Comparison of ENCODE assay signal across 15 mouse cellular contexts in genomic region chr3:27055471-27055870, GRCm38 (mm10).
"Had no signal": no experiment of that assay in that cellular context is flagged by ENCODE, and none has a peak within 500 bp of the region (broad histone marks: within the 10 kb centered on the region; RNA-seq: fewer than 3 reads in every experiment).

No protein-coding gene starts in this region.

- H3K27me3 ChIP-seq: neural tube, embryonic 13.5 days; neural tube, embryonic 15.5 days; stomach, embryonic 15.5 days had no signal

- H3K4me1 ChIP-seq: neural tube, embryonic 15.5 days; stomach, embryonic 15.5 days had no signal

- H3K27ac ChIP-seq: neural tube, embryonic 13.5 days; neural tube, embryonic 15.5 days; stomach, embryonic 15.5 days; stomach, postnatal 0 days had no signal

- H3K9me3 ChIP-seq: neural tube, embryonic 13.5 days; neural tube, embryonic 15.5 days; stomach, embryonic 15.5 days had no signal

- H3K36me3 ChIP-seq: neural tube, embryonic 13.5 days; neural tube, embryonic 15.5 days; stomach, embryonic 15.5 days had no signal

- H3K4me3 ChIP-seq: neural tube, embryonic 13.5 days; neural tube, embryonic 15.5 days; stomach, embryonic 15.5 days had no signal

- DNase-seq: retina, postnatal 1 day; right cerebral cortex, postnatal 14 days; right cerebral cortex, postnatal 25 days; right cerebral cortex, postnatal 4 days; spleen, adult 18-20 months; thymus, adult 18-20 months; thymus, adult 2 months; thymus, postnatal 14 days; thymus, postnatal 25 days; thymus, postnatal 36 days; thymus, postnatal 4 days had no signal
